Mouse (Mus musculus) erythroid progenitor cell, adult 5-6 weeks (primary cell): ENCODE data around the gene Sit1. TPM values are rescaled to one million over a fixed set of nuclear protein-coding genes. Genes with fewer than 3 reads are reported as not detected.
A peak's percentile ranks its signal among the peaks of the same experiment; 100 is the strongest.

ENCODE experiments used
- ATAC-seq: replicated peaks from 2 replicates; pipeline ENCODE4 v1.8.0; 2016; ENCODE audit warnings: moderate number of reproducible peaks, mild to moderate bottlenecking, moderate TSS enrichment, inconsistent platforms; ENCODE audit not compliant: poor library complexity, low FRiP score, severe bottlenecking
- total RNA-seq, 2 experiments: library from RNA; stranded (forward) in 1 of 2; stranded (reverse) in 1 of 2; fragments of 150-400 nt in 1 of 2; fragments of 186-747, 209-891 nt in 1 of 2; gene quantifications; 2 replicates each; pipeline versions ENCODE4 v1.2.3 to v1.2.4; 2015 to 2017; ENCODE audit warnings: low replicate concordance in 2 of 2

Sit1 gene
- total RNA-seq (2015; ENCODE audit: low replicate concordance): not detected in 2 replicates
- total RNA-seq (2017; ENCODE audit: low replicate concordance): 3.2 TPM in 1 of 2 replicates, not detected in the other

DNA sequence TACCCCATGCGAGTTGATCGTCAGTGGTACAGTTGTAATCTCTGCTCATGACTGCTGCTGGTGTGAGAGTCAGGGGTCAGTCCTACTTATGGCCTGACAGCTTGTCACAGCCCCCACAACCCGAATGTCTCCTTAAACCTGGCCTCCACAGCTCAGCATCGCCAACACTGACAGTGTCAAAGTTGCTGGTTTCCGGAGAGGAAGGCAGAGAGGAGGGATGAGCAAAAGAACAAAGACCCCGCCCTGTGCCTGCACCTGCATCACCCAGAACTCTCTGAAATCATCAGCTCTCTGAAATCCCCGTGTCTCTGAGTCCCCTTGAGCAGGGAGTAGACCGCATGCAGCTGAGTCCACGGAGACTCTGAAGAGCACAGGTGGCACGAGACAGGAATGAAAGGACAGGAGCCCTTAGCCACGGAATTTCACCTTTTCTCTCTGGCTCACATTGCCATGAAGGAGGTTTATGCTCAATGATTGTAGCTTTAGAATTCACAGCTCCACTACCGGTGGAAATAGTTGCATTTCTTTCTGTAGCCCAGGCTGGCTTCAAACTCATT lies at the start of gene Sit1:
TSS of gene Sit1 (minus strand) at position 200 of the 557 bp plus-strand sequence.
- no peak for ATAC-seq

DNA sequence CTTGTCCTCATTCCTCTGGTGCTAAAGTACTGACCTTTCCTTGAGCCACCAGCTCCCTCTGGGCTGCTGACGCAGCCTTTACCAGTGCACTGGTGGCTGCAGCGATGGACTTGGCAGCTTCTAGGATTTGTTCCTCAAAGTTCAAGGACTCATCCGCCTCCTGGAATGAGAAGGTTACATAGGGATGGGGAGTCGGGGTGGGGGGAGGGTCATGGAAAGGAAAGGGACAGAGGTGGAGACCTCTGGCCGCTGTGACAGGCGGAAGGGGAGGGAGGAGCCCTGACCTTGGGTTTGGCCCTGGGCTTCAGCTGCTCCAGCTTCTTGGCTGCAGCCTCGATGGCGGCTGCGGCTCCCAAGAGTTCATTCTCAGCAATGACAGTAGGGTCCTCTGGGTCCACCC lies 49.7 kb upstream of the Sit1 start:
- no peak for ATAC-seq

DNA sequence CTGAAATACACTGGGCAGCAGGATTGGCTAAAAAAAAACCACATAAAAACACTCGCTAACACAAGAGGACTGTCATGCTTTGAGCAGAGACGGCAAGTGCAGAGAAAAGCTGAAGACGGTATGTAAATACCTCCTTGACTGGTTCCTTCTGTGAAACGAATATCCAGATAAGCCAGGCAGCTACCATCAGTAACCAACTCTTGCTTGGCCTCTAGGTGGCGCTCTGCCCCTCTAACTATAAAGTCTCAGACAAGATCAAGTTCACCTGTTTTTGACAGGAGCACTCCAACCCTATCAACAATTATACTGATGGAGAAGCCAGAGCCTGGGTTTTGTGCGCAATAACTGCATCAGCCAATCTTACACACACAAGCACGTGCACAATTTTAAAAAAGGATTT lies 47.0 kb upstream of the Sit1 start:
- peak; percentile 80 for ATAC-seq

DNA sequence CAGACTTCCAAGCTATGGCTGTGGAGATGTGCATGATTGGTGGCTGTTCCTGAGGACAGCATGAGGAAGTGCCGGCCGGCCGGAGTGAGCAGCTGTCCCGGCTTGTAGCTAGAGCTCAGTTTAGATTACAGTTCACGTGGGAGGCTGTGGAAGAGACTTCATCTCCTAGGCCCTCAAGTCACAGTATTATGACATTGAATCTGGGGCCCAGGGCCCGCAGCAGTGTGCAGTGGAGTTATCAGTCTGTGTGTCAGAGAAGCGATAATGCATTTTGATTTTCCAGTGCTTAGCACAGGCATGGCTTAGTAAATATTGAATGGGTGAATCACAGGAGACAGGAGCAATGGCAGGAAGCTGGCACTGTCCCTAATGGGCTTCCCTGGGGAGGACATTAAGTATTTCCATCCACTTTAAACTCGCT lies 46.6 kb upstream of the Sit1 start:
- ATAC-seq: no peak

DNA sequence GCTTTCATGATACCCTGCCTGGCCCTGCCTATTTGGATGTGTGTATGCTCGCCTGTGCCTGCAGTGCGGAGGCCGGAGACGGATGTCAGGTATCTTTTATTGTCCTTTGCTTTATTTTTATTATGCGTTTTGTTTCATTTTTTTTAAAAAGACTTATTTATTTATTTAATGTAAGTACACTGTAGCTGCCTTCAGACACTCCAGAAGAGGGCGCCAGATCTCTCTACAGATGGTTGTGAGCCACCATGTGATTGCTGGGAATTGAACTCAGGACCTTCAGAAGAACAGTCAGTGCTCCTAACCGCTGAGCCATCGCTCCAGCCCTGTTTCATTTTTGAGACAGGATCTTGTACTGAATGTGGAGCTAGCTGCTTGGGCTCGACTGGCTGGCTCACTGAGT lies 45.0 kb upstream of the Sit1 start:
- no peak for ATAC-seq

DNA sequence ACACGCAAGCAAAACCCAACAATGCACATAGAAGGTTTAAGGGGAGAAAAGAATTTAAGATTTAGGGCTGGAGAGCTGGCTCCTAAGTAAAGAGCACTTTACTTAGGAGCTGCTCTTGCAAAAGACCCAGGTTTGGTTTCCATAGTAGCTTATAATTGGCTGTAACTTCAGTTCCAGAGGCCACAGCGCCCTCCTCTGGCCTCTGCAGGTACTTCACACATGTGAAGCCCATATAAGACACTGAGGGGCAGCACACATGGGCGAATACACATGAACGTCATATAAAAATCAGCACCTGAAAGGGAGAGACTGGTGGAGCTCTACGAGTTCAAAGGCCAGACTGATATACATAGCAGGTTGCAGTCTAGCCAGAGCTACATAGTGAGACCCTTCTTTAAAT lies 44.3 kb upstream of the Sit1 start:
- ATAC-seq: no peak

DNA sequence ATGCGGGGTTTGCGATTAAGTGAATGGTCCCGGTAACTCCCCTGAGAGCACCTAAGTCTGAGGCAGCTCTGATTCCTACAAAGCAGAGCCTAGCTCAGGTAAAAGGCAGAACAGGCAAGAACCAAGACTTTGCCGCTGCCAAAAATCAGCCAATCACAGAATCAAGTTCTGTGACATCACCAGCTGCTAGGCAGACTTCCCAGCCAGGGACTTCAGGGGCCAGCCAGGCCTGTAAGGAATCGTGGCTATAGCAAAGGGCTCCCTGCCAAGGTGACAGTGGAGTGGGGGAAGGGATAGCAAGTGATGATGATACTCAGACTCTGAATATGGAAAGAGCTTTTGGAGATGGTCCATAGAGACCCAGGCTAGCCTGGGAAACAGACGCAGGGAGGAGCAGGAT lies 36.4 kb upstream of the Sit1 start:
- no peak; the same call in 1 of the 2 replicates for ATAC-seq

DNA sequence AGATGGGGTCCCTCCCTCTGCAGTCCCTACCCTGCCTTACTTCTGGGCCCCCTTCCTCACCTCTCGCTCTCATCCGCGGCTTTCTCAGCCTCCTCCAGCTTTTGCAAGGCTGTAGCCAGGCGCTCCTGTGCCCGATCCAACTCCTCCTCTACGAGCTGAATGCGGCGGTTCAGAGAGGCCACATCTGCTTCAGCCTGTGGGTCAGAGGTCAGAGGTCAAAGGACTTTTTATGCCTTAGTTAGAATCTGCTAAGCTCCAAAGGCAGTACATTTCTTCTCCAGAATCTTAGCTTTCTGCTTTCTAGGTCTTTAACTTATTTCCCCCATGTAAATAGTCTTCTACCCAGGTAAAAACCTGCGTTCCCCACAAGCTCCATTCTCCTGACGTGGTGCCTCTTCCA lies 36.0 kb upstream of the Sit1 start:
- no peak for ATAC-seq

DNA sequence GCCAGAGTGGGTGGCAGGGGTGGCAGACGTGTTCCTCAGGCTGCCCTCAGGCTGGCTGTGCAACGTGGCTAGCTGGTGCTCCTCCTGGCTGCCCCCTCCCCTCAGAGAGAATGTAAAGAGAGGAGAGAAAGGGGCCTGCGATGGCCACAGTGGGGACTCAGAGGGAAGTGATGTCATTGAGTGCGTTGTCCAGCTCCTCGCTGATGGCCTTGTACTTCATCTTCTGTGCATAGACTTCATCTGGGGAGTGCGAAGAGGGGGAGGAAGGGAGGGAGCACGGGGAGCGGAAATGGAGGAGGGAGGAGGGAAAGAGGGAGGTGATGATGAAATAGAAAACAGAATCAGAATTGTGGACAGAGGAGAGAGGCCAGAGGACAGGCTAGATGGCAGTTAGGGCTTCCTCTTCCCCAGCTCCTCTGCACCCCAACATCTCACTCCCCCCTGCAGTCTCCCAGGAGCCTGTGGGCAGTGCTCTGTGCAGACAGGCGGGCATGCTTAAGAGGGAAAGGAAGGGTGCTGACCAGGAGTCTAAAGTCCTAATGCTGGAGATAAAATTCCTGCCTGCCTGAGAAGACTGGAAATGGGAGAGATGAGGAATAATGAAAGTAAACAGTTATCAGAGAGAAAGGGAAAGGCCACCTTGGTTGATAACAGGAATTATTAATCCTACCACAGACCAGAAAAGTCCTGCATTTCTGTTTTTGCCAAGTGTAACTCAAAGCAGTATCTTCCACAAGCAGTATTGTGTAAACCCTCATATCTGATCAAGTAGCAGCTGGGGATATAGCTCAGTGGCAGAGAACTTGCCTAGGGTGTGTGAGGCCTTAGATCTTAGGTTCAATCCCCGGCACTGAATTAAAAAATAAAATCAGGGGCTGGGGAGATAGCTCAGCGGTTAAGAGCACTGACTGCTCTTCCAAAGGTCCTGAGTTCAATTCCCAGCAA lies 32.5 kb upstream of the Sit1 start:
- ATAC-seq: no peak

DNA sequence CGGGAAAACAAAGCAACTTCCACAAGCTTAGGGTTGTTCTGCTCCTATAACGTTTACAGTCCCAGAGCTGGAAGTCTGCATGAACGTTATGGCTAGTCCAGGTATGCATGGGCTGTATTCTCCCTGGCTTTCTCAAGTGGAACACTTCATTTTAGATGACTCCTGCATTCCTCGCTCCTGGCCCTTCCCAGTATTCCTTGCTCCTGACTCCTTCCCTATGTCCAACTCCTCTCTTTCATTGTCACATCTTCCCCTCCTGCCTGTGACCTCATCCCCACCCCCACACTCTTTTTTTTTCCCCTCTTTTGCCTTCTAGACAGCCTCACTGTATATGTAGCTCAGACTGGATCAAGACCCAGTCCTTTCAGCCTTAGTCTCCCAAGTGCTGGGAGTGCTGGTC lies 30.3 kb upstream of the Sit1 start:
- ATAC-seq: no peak

DNA sequence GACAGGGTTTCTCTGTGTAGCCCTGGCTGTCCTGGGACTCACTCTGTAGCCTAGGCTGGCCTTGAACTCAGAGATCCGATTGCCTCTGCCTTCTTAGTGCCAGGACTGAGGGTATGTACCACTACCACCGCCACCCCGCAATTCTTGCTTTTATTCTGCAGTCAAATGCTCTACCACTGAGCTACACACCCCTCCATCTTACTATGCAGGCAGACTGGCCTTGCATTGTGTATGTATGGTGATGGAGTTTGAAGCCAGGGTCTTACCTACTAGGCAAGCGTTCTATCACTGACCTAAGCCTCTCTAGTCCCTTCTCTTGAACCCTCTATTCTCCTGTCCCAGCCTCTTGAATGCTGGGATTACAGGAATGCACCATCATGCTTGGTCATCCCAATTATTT lies 29.8 kb upstream of the Sit1 start:
- no peak for ATAC-seq

DNA sequence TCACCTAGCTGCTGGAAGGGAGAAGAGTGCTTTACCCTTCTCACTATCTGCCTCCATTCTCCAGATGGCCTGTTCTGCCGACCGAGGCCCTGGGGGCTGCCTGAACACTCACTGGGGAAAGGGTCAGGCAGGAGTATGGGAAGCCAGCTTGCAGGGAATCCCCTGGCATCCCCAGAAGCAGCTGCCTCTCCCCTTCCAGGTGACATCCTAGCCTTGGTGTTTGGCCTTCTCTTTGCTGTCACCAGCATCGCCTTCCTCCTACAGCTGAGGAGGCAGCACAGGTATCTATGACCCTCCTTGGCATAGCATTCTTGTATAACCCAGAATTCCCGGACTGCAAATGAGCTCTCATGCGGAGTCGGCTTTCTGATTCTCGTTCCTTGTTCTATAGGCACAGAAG lies 29.1 kb upstream of the Sit1 start:
- ATAC-seq: no peak

DNA sequence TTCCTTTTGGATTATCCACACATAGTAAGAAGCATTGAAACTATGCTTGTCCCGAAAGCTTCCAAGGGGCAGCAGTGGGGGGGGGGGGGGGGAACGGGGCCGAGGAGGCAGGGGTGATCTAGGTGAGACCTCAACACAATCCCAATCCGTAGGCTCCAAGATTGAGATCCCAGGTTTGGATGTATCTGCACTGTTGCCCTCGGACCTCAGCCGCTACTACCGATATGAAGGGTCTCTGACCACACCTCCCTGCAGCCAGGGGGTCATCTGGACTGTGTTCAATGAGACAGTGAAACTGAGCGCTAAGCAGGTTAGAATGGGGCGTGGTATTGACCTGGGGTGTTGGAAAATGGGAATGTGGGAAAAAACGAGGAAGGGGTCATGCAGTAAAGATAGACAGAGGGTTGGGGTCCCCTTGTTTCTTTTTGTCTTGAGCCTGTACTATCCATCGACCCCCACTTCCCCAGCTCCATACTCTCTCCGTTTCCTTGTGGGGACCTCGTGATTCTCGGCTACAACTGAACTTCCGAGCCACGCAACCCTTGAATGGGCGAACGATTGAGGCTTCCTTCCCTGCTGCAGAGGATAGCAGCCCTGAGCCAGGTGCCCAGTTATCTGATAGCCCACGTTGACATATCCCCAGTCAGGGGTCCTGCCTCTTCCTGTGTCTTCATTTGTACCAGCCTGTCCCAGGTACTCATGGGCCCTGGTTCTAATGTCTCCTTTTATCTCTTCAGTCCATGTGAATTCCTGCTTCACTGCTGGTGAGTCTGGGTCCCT lies 28.3 kb upstream of the Sit1 start:
- no peak for ATAC-seq

DNA sequence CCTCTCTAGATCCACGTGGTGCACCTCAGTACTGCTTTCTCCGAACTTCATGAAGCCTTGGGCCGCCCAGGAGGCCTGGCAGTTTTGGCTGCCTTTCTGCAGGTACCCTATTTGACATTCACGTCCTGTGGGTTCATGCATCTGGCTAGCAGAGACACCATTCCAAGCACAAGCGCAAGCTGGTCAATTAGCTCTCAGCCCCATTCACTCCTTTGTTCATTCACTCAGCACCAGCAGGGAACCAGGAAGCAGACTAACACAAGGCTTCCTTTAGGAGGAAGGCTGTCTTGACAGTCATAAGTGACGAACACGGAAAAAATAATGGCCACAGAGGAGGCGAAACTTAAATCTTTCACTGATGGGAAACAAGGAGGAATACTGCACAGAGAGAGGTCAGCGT lies 25.6 kb upstream of the Sit1 start:
- ATAC-seq: no peak

DNA sequence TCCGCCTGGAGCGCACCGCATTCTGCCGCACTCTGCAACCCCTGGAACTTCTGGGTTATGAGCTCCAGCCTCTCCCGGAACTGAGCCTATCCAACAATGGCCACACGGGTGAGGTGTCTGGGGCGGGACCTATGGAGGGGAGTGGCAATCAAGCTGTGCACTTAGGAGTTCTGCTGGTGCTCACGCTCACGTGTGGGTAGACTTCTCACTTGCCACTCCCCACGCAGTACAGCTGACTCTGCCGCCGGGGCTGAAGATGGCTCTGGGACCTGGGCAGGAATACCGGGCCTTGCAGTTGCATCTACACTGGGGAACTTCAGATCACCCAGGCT lies 25.1 kb upstream of the Sit1 start:
- ATAC-seq: peak; percentile 58; the same call in 1 of the 2 replicates

DNA sequence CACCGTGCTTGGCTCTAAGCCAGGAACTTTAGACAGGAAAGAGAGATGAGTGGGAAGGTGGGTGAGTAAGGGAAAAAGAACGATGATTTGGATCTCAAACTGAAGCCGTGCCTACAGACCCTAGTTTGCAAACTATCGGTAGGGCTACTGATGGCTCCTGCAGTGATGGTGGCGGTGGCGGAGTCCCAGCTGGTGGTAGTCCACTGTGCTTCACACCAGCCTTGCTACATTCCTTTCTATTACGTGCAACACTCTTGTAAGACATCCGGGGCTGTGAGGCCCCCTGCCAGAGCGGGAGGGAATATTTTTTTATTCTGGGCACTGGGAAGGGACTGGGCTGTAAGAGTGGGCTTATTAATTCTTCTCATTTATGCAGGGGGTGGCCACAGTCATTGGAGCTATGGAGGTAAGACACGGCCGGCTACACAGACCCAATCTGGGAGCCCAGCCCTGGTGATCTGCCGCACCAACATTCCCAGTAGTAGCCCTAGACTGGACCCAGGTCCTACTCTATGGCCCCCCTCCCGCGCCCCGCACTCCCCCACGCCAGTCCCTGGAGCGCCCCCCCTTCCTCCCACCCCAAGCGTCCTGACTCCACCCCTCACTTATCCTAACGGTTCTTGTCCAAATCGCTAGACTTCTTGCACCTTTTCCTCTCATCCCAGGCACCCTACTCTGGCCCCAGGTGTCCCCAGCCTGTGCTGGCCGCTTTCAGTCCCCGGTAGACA lies 24.6 kb upstream of the Sit1 start:
- ATAC-seq: 0 out of 2 replicates have a peak, but pooled peaks have one; percentile 6

DNA sequence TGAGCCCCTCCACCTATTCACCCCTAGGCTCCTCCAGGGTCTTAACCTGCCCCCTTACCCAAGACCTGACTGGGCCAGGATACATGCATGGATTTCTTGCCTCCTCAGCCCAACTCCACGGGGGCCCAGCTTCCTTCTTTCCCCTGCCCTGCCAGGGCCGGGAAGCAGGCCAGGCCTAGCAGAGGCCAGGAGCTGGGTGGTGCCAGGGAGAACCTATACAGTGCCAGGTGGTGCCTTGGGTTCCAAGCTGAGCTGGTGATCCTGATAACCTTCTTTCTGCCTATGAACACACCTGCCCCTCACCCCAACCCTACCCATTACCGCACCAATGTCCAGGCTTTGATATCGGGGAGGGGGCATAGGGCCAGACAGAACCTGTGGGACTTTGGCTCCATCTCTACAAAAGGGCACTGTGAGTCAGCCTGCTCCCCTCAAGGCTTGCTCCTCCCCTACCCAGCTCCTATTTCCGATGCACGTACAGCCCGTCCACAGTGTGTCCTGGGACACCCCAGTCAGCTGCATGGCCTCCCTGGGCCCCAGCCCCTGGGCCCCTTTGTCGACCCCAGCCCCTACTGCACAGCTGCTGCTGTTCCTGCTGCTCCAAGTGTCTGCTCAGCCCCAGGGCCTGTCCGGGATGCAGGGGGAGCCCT lies 23.1 kb upstream of the Sit1 start, which contains the start of gene Car9:
TSS of gene Car9 (plus strand) at position 431 of the 650 bp plus-strand sequence.
- ATAC-seq: no peak

DNA sequence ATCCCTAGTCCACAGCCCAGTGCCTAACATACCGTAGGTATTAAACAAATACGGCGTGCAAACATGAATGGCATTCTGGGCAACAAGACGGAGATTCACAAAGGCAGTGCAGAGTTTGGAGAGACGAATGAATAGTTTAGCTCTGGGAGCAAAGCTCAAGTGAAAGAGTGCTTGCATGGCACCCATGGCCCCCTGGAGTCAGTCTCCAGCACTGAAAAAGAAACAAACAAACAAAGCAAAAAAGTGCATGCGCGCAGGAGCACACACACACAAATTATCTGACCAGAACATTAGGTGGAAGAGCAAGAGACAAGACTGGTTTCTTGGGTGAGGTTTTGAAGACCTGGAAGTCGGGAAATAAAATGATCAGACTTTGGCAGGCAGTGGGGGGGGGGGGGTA lies 22.5 kb upstream of the Sit1 start:
- no peak for ATAC-seq

DNA sequence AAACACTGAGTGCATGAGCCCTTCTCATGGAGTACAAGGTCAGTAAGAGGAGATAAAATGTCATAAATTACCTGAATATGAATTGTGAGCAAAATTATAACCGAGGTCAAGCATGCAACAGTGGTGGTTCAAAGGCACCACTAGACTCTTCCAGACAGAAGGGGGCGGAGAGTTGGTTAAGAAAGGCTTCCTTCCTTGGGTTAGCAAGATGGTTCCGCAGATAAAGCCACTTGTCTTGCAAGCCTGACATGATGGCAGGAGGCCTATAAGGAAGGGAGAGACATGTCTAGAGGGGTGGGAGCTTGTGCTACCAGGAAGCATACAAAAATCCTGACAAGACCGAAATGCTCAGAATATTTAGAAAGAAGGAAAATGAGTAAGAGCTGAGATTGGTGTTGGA lies 20.7 kb upstream of the Sit1 start:
- ATAC-seq: no peak
